Mouse (Mus musculus) heart, postnatal 10 days (tissue): ENCODE measurements around the gene Cd47. TPM values are rescaled to one million over a fixed set of nuclear protein-coding genes. Genes with fewer than 3 reads are reported as not detected.

Source experiments
- DNase-seq, 2 experiments: peaks; one replicate each; pipeline ENCODE4 v3.0.0; 2021
- intact Hi-C: fragments of 180-260 bp; cut with DNase I; formaldehyde crosslinking; loops from one replicate; pipeline ENCODE4 v1.15.1; 2025
- total RNA-seq, 2 experiments: library from RNA; stranded (reverse); gene quantifications; 2 replicates each; pipeline ENCODE4 v1.2.3; 2021

Cd47 gene
- total RNA-seq, 2 experiments from 2014 or later: 71.5 to 71.6 TPM

DNA sequence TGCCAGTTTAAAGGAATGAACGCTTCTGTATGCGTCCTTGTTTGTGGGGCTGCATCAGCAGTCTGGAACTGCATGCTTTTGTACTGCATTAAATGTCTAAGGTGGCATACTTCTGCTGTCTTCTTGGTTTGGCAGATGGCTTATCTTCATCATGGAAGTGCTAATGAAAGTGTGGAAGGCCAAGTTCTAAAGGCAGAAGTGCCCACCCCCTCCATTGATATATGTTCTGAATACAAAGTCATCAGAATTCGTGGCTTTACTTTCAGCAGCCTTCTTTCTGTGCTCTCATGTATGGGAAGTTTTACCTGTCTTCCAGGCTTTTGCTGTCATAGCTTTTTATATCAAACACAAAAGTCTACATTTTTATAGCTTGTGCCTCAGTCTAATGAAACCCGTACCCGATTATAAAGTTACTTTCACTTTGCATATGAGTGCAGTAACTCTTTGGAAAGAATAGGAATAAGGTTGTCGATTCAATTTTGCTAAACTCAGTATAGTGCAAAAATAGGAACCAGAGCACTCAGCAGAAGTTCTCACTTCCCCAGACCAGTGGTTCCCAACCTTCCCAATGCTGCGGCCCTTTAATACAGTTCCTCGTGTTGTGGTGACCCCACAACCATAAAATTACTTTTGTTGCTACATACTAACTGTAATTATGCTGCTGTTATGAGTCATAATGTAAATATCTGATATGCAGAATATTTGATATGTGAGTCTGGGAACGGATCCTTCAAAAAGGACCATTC, 58.0 kb downstream of the Cd47 start:
- intact Hi-C loops: loop anchor here (5.0 kb wide), 3 partner anchors 94 to 356 kb away; no protein-coding TSS in a partner anchor
- DNase-seq: peak; percentile 10 to 13

DNA sequence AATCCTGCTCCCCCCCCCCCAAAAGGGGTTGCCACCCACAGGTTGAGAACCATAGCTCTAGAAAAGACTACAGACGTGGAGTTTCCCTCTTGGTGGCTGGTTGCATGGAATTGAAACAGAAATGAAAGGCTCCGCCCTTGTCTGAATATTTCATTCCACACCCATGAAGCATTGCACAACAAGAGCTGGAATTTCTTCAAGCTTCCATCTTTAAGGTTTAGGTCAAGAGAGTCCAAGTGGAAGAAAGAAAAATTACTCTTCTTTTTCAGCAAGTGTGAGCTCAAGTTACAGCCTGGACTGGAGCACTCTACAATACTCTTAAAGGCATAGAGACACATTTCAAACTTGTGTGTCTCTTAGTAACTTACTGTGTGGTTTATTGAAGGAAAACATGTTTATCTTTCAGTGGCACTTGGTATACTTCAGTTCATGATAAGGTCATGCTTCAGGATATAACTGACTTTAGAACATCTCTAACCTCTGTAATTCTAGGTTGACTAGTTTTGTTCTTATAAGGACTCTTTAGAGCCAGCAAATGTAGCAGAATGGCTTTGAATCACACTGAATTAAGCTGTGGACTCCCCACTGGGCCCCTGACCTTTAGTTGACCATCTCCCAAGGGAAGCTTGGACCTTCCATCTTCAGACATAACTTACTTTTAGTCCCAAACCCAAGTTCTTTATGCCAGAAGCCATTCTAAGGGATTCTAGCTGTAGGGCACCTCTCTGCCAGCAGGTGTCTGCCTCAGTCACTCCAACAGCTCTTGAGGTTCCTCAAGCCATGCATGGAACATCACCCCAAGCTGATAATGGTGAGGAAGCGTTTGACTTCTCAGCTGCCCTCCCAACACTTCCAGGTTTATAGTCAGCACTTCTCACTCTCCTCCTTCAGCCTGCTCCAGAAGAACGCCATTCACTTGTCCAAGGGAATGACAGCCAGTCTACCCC, 58.8 kb downstream of the Cd47 start:
- intact Hi-C loops: loop anchor here (5.0 kb wide), 3 partner anchors 93 to 357 kb away; no protein-coding TSS in a partner anchor
- peak; percentile 49 to 57 for DNase-seq

DNA sequence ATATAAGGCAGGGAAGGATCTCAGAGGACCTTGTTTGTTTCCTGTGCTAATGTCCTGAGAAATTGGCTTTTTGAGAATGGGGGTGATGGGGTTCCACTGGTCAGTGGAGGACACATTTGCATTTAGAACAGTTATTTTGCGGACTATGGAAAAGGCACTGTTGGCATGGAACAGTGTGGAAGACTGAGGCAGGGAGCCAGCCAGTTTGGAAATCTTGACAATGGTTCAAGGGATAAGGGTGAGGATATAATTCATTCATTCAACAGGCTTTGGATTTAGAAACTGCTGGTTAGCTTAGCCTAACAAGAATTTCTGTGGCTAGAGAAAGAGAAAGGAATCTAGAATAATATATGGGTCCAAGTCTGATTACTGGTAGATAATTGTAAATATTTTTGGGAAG, 61.7 kb downstream of the Cd47 start:
- no peak for DNase-seq
- intact Hi-C loops: no loop called here

DNA sequence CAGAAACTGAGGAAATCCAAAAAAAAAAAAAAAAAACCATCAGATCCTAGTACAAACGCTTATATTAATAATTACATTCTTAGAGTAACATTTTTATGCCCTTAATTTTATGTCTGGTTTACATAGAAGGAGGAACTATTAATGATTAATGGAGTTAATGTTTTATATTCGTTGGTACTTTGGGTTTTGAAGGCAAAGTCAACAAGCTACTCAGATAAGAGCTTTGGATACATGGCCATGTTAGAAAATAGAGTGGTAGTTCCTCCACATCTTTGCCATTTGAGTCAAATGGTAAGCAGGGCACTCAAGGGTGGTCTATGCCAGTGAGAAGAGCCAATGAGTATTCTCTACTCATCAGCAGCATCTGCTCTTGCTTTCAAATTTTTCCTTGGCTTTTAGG, 66.3 kb downstream of the Cd47 start:
- intact Hi-C loops: no loop called here
- DNase-seq: no peak

DNA sequence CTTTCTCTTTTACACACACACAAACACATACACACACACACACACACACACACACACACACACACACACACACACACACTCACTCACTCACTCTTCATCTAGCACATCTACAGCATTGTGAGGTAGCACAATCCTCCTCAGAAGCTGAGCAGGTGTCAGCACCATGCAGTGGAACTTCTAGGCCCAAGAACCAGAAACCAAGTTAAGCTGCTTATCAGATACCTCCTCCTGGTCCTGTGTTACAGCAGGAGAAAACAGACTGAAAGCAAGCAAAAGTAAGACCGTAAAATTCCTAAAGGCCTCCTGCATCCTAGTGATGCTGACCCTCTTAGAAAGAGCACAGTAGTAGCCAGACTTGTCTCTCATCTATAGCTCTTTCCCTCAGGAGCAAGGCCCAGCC, 67.9 kb downstream of the Cd47 start:
- DNase-seq: no peak

DNA sequence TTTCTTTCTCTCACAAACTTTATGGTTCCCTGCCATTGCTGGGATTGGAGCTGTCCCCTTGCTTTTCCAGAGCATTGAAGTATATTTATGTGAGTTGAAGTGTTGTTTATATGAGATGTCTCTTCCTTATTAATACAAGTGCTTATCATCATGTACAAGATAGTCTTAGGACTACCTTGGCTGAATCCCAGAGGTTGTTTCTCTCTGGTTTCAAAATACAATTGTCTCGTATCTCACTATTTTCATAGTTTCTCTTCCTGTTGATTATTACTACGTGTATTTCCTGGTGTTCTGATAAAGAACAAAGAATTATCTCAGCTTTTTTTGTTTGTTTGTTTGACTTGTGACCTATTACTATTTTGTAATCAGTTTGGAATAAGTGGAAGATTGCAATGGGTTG, 73.6 kb downstream of the Cd47 start:
- DNase-seq: no peak
- intact Hi-C loops: no loop called here

More for the DNA sequence above, 67.9 kb downstream of the Cd47 start:
- intact Hi-C loops: no loop called here

DNA sequence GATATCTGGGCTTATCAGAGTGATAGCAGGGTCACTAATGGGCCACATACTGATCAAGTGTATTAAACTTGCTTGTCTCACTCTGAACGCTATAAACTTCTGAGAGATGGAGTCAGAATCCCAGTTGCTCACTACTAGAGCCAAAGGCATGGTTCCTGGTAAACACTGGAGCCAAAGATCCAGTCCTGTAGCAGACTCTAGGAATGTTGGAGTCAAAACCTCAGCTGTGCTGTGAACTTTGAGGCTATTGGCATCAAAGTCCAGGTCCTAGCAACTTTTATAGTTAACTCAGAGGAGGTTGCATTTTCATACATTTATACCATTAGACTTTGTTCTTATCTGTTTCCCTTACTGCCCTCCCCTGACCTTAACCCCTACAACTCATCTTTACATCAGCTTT, 74.2 kb downstream of the Cd47 start:
- intact Hi-C loops: no loop called here
- no peak for DNase-seq

DNA sequence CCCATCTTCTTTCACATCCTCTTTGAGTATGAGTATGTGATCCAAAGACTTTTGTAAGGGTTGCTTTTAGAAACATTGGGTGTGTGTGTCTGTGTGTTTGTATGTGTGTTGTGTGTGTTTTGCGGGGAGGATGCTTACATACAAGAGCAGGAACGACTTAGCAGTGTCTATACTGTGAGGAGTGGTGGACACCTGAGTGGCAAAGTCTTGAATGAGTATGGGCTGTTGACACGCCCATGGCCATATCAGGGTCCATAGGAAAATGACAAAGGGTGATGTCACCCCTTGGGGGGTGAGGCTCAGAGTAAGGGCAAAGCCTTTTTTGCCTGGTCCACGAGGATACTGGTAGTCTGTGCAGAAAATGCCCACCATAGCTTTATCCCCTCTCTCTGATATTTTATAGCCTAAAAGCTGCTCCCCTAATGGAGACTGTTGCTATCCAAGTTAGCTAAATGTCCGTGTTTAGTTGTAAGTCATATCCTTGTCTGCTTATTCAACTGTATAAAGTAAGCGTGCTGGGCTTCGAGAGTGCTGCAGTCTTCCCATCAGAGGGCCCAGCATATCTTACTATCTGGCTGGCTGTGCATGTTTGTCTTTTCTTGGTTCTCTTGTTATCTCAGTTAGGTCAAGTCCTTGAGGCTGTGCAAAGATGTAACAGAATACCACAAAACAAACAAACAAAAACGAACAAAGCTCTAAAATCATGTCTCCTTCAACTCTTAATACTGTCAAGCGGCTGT, 76.1 kb downstream of the Cd47 start:
- intact Hi-C loops: no loop called here
- DNase-seq: no peak

DNA sequence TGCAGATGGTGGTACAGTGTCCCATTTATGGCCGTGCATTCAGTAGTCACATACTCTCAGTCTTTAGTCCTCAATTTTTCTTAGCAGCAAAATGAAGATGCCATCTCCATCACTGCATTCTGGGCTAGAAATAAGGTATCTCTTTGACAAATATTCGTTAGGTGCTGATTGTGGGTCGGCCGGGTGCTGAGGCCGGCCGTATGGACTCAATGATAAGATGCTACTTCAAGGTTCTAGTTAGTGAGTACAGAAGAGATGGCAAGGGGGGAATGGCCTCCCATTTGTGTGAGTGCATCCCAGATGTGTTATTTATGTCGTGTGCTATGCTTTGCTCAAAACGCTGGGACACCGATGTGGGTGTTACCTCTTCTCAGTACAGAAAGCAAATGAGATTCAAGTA, 76.9 kb downstream of the Cd47 start:
- DNase-seq: no peak
- intact Hi-C loops: no loop called here

DNA sequence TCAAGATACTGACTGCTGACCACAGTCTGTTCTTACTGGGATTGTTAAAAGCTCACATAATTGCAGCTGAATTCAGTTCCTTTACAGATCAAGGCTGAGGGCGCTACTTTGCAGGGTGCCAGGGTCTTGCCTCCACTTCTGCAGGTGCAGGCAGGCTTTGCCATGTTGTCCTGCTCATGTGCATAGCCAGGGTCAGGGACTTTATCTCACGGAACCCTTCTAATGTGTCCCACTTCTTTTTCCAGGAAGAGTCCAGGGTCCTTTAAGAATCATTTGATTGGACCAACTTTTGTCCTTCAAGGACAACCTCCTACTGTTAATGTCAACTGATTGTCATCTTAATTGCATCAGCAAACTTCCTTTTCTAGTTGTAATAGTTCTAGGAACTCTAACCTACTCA, 77.7 kb downstream of the Cd47 start:
- DNase-seq: no peak
- intact Hi-C loops: no loop called here

DNA sequence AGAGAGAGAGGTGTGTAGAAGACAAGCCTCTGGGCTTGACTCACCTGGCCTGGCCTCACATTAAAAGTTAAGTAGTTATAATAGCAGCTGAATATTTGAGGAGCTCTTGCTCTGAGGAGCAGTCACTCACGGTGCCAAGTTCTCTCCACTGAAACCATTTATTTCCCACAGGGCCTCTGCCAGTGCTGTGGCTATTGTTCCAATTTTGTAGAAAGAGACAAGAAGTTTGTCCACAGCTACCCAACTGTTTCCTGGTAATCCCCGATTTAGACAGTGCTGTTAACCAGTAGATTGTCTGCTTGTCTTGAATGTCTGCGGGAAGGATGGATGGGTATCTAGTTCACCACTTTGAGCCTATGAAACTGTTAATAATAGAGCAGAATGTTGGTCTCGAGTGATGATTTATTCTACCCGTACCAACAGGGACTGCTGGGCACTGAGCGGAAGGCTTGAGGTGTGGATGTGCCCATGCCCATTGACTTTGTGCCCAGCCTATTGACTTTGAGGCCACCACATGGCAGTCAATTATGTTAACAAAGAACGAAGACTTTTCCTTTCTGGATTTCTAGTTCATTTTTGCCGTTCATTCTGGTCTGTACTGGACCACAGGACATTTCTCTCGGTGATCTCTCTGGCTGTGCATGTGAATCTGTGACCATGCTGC, 86.2 kb downstream of the Cd47 start:
- DNase-seq: no peak
- intact Hi-C loops: no loop called here

DNA sequence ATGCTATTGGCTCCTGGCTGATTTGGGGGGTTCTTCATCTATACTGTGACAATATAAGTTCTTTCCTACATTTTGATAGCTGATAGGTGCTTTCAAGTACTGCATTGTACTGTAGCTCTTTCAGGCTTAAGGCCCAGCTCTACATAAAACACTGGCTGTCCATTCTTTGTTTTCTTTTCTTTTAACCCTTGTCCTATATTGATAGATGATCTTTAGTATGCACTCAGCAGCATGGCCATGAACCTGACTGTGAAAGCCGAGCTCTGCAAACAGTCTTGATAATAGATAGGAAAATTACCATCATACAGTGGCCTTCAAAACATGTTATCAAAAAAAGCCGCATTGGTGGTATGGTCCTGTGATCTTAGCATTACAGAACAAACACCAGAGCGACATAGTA, 87.0 kb downstream of the Cd47 start:
- DNase-seq: no peak
- intact Hi-C loops: no loop called here

DNA sequence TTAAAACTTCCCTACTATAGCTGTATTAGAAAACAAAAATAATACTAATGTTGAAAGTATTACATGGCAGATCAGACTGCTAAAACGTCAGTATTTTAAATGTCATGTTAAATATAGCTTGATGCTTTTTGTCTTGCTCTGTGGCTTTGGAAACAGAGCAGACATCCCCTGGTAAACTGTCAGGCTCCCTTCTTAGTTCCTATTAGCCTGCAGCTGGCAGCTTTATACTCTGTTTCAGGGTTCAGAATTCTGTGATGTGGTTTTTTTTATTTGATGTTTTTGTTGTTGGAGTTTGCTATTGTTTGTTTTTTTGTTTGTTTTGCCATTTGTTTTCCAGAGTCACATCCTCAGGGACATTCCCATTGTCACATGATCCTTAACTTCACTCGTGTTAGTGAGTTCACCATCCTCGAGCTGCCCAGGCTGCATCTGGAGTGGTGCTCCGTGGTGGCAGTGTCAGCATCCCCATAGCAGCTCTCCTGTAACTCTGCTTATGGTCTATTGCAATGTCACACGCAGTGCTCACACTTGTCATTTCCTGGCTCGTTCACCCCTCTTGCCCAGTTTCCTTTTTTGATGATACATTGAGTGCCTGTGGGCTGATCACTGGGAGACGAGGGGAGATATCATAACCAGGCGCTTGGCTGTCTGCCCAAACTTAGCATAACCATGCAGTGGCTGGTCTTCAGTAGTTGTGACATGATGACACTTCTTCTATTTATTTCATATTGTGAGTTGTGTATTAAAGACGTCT, 87.7 kb downstream of the Cd47 start:
- DNase-seq: peak; percentile 31 to 60
- intact Hi-C loops: no loop called here

DNA sequence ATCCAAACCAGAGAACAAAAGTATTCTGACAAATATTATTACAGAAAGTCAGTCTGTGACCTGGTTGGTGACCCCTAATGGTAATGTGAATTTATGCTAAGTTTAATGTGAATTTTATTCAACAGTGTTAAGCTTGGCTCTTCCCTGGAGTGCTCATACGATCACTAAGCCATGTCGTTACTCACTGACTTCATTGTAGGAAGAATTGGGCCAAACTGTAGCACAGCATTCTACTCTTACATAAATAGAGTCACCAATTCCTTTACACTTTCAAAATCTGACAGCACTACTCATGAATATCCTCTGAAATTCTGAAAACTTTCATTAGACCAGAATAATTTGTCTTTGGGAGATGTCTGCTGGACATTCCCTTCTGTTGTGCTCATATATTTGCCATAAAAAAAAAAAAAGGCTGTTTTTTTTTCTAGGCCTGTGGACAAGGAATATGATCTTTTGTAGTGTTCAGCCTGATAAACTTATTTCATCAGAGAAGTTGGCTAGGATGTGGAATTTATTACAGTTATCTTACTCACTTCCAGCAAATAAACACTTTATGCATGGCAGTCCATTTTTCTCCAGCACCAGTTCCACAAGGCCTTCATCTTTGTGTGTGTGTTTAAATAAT, 88.8 kb downstream of the Cd47 start:
- DNase-seq: no peak
- intact Hi-C loops: no loop called here

DNA sequence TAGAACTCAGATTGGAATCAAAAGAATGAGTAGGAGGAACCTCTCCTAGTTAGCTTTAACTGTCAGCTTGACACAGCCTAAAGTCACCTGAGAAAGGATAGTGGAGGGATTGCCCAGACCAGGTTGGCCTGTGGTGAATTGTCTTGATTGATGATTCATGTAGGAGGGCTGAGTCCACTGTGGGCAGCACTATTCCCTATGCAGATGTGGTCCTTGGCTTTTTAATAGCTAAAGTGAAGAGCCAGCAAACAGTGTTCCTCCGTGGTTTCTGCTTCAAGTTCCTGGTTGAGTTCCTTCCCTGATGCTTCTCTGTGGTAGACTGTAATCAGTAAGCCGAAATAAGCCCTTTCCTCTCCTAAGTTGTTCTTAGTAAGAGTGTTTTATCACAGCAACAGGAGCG, 91.9 kb downstream of the Cd47 start:
- intact Hi-C loops: no loop called here
- no peak for DNase-seq

DNA sequence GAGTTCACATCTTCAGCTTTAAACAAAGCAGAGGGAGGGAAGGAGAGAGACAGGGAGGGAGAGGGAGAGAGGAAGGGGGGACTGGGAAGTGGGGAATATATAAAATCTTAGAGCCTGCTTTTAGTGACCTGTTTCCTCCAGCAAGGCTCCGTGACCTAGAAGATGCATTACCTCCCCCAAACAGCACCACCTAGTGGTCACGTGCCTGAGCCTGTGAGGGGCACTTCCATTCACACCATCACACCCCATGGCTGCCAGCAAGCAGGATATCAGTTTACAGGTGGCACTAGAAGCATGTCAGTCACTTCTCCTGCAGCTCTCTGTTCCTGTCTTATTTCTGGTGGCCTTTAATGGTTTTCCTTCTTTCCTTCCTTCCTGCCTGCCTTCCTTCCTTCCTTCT, 92.6 kb downstream of the Cd47 start:
- intact Hi-C loops: no loop called here

DNA sequence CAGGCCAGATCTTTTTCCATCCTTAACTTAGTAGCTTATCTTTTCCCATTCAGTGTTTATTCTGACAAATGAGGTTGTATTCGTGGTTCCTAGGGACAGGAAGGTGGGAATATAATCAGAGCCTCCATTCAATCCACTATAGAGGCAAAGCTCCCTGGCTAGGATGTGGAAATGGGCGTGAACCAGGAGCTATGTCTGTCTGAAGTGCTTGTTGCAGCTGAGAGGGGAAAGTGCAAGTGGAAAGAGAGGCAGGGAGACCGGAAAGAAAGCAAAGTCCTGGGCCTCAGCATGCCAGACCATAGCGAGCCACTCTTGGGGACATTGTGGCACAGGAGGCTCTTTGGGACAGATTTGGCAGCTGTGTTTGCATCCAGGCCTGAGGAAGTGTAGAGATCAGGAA, 94.3 kb downstream of the Cd47 start:
- intact Hi-C loops: no loop called here
- DNase-seq: no peak

More for the DNA sequence above, 92.6 kb downstream of the Cd47 start:
- no peak for DNase-seq

DNA sequence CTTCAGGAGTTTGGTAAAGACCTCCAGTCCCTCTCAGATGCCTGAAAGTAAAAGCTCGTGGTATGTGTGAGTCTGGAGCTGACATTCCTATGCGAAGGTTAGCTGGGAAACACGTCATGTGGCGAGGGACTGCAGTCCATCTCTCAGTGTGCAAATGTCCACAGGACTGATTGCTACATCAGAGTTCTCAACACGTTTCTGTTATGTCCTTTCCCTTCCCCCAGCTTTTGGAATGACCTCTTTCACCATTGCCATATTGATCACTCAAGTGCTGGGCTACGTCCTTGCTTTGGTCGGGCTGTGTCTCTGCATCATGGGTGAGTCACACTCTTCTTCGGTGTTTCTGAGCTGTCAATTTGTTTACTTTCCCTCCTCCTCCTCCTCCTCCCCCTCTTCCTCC, 95.8 kb downstream of the Cd47 start:
- intact Hi-C loops: no loop called here
- no peak for DNase-seq

DNA sequence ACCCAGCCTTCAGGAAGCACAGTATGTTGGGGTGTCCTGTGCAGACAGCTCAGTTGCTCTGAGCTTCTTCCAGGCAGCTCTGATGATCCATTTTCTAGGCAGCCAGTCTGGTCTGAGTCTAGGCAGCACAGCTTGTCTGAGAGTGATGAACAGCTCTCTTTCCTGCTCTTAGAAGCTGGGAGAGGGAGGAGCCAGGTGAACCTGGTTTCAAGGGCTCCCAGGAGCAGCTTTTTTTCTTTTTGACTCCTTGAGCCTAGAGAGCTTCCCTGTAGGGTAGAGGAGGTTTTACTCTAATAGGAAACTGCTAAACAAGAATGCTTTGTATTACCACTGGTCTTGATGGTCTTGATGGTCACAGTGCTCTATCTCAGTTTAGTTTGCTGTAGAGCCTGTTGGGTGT, 101.1 kb downstream of the Cd47 start:
- intact Hi-C loops: no loop called here
- no peak for DNase-seq
